Mouse (Mus musculus): Measurements from ENCODE around the gene Mast4. TPM values are rescaled to one million over a fixed set of nuclear protein-coding genes. Genes with fewer than 3 reads are reported as not detected.
A peak's percentile ranks its signal among the peaks of the same experiment; 100 is the strongest.

The Mast4 gene
- polyA plus RNA-seq, 1 experiment from 2014 or later = 41.0 TPM

DNA sequence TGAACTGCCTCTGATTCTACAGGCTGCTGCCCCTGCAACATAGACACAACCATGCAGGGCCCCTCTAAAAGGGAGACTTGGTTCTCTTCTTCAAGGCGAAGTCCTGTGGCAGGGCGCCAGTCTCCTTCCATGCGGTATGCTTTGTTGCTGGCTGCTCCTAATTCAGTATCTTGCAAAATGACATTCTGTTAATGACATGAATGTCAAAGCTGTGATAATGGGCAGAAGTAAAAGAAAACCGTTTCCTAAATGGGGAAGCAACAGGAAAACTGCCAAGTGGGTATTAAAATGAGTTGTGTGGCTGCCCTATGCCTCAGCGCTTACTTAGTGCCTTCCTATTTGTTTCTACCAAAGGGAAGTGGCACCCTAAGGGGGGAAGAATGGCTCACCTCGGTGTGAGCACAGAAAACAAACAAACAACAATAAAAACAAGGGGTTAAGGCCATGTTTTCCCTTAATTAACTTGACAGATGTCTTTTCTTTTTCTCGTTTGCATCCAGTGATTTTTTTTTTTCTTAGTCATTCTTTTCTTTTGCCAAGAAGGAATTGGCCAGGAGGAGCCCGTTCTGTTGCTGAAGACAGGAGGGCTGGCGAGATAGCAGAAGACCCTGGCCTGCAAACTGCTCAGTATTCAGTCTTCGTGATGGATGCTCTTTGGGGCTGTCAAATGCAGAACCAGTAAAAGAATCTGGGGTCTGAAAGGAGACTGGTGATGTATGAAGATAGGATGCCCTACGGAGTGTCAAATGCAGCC lies 468.1 kb downstream of the Mast4 start:
- no peak overlapping the region for H3K9ac ChIP-seq
- H3K27me3 ChIP-seq = no peaks in the 10 kb centered on the region
- no peaks in the 10 kb centered on the region for H3K9me3 ChIP-seq (replicated peaks)
- WGBS = 22% methylated on average over 11 of the region's 11 CpGs
- ATAC-seq (replicated peaks; ENCODE audit: insufficient number of reproducible peaks, insufficient read depth, low FRiP score, low read depth) = peak; percentile 67; the same call in 1 of the 2 replicates
- H3K4me2 ChIP-seq = peak overlapping the region; percentile 40
- no peaks in the 10 kb centered on the region for H3K36me3 ChIP-seq
- peak overlapping the region; percentile 89 for H3K27ac ChIP-seq
- peaks cover 36% of the 10 kb centered on the region for H3K4me1 ChIP-seq (replicated peaks)
- no peak overlapping the region for H3K4me3 ChIP-seq

DNA sequence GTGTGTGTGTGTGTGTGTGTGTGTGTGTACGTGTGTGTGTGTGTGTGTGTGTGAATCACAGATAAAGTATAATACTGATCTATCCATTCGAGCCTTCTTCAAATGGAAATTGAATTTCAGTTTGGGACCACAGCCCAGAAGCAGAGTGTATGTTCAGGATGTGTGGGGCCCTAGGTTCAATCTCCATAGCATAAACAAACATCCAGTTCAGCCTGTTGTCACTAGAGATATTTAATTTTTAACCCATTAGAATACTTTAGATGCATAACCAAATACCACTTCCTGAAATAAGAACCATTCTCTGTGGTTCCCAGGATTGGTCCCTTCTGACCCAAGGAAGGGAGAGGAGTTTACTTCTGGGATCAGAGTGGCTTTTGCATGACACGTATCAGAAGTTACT lies 468.8 kb downstream of the Mast4 start:
- no peak for ATAC-seq (replicated peaks; ENCODE audit: insufficient number of reproducible peaks, insufficient read depth, low FRiP score, low read depth)
- Histone ChIP-seq H3K4me3 (no peak overlapping the region), H3K9ac (no peak overlapping the region), H3K9me3 (replicated peaks) (no peaks in the 10 kb centered on the region), H3K27ac (peak overlapping the region; percentile 89), H3K36me3 (no peaks in the 10 kb centered on the region), H3K27me3 (no peaks in the 10 kb centered on the region), H3K4me2 (peak overlapping the region; percentile 40), H3K4me1 (replicated peaks) (peaks cover 35% of the 10 kb centered on the region)
- WGBS = 46% methylated on average over 3 of the region's 3 CpGs

DNA sequence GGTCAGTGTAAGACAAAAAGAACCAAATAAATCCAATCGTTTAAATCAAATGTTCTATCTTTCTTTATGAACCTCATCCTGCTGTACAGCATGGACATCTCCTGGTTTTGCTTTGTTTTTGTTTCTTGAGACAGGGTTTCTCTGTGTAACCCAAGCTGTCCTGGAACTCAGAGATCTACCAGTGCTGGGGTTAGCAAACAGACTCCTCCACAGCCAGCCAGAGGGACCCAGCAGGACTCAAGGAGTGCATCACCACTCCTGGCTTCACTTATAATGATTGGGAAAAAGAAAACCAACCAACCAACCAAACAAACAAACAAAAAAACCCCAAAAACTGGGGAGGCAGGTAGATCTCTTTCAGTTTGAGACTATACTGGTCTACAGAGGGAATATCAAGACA lies 469.5 kb downstream of the Mast4 start:
- H3K4me3 ChIP-seq = no peak overlapping the region

DNA sequence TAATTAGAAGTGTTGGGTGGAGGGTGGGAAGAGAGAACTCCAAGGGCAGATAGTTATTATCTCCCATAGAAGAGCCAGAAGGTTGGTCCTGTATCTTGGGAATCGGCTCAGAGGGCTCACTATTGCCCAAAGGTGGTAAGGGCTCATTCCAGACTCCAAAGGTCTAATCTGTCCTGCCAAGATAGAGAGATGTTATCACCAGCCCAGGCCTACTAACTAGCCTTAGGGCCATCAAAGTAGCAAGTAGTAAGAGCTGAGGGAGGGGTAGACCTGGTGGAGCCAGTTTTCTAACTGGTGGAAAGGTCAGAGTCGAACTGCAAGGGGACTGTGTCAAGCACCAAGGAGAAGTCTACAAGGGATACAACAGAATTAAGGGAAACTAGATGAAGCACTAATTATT lies 470.2 kb downstream of the Mast4 start:
- Histone ChIP-seq H3K4me1 (replicated peaks) (peaks cover 31% of the 10 kb centered on the region), H3K27ac (no peak overlapping the region)
- WGBS = 69% methylated on average over 2 of the region's 2 CpGs

More for the DNA sequence above, 469.5 kb downstream of the Mast4 start:
- Histone ChIP-seq H3K4me1 (replicated peaks) (peaks cover 31% of the 10 kb centered on the region), H3K27me3 (no peaks in the 10 kb centered on the region), H3K4me2 (no peak overlapping the region), H3K9me3 (replicated peaks) (no peaks in the 10 kb centered on the region), H3K9ac (no peak overlapping the region), H3K36me3 (no peaks in the 10 kb centered on the region), H3K27ac (peak overlapping the region; percentile 4; the same call in 1 of the 2 replicates)
- 61% methylated on average over 1 of the region's 1 CpGs for WGBS
- no peak for ATAC-seq (replicated peaks; ENCODE audit: insufficient number of reproducible peaks, insufficient read depth, low FRiP score, low read depth)

DNA sequence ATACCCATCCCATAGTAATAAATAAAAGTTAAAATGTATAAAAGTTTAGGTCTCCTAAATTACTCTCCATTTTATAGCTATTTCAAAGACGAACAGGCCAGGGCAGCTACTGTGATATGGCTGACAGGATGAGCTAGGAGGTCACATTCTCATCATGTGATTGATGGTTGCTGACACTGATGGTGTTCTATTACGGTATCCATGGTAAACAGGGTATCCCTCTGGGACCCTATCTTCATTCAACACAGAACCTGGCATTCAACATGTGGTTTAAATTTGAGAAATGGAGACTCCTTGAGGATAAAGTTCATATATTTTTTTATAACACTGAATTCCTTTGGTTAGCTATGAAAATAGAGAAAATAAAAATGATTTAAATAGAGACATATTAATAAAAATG lies 471.3 kb downstream of the Mast4 start:
- no peaks in the 10 kb centered on the region for H3K27me3 ChIP-seq
- H3K27ac ChIP-seq = no peak overlapping the region
- no peaks in the 10 kb centered on the region for H3K9me3 ChIP-seq (replicated peaks)
- no peak overlapping the region for H3K9ac ChIP-seq
- WGBS = 63% methylated on average over 2 of the region's 2 CpGs
- no peaks in the 10 kb centered on the region for H3K36me3 ChIP-seq
- ATAC-seq (replicated peaks; ENCODE audit: insufficient number of reproducible peaks, insufficient read depth, low FRiP score, low read depth) = no peak
- H3K4me1 ChIP-seq (replicated peaks) = peaks cover 32% of the 10 kb centered on the region
- H3K4me2 ChIP-seq = no peak overlapping the region
- no peak overlapping the region for H3K4me3 ChIP-seq

More for the DNA sequence above, 470.2 kb downstream of the Mast4 start:
- Histone ChIP-seq H3K36me3 (no peaks in the 10 kb centered on the region), H3K9ac (no peak overlapping the region), H3K9me3 (replicated peaks) (no peaks in the 10 kb centered on the region), H3K4me2 (no peak overlapping the region), H3K27me3 (no peaks in the 10 kb centered on the region), H3K4me3 (no peak overlapping the region)
- no peak for ATAC-seq (replicated peaks; ENCODE audit: insufficient number of reproducible peaks, insufficient read depth, low FRiP score, low read depth)

DNA sequence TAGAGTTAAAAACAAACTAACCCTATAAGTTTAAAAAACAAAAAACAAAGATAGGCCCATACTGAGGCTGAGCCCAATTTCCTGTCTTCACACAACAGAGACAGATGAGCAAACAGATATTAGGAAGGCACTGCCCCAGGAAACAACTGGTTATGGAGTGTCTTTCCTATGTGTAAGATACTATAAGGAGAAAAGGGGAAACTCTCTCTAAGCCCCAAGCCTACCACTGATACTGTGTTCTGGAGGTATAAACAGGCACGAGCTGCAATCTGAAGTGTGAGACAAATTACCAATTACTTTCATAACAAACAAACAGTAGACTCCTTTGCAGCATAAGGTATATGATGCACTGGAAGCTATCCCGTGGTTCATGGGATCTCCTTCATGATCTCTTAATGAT lies 471.9 kb downstream of the Mast4 start:
- Histone ChIP-seq H3K27ac (no peak overlapping the region), H3K27me3 (no peaks in the 10 kb centered on the region), H3K36me3 (no peaks in the 10 kb centered on the region), H3K9me3 (replicated peaks) (no peaks in the 10 kb centered on the region), H3K9ac (no peak overlapping the region), H3K4me1 (replicated peaks) (peaks cover 38% of the 10 kb centered on the region), H3K4me2 (no peak overlapping the region), H3K4me3 (no peak overlapping the region)
- WGBS = 76% methylated on average over 2 of the region's 2 CpGs
- ATAC-seq (replicated peaks; ENCODE audit: insufficient number of reproducible peaks, insufficient read depth, low FRiP score, low read depth) = no peak

DNA sequence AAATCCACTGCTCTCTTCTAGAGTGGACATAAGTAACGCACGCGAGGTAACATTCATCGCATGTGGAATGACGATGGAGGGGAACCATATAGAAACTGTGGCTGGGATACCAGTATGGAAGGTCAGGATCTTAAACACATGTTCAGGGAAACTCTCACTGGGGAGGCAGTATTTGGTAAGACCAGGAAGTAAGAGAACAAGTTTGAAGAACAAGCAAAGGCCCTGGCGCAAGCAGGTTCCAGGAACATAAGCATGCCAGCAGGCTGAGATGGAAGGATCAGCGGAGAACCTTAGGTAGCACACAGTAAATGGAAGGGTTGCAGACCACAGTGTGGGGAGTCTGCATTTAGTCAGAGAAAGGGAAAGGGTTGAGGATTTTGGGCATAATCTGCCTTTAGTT lies 473.6 kb downstream of the Mast4 start:
- H3K9me3 ChIP-seq (replicated peaks) = no peaks in the 10 kb centered on the region
- no peak for ATAC-seq (replicated peaks; ENCODE audit: insufficient number of reproducible peaks, insufficient read depth, low FRiP score, low read depth)
- H3K4me3 ChIP-seq = no peak overlapping the region
- WGBS = 92% methylated on average over 7 of the region's 7 CpGs
- H3K27ac ChIP-seq = no peak overlapping the region
- no peak overlapping the region for H3K9ac ChIP-seq
- H3K4me1 ChIP-seq (replicated peaks) = peaks cover 30% of the 10 kb centered on the region
- no peaks in the 10 kb centered on the region for H3K27me3 ChIP-seq
- no peak overlapping the region for H3K4me2 ChIP-seq
- H3K36me3 ChIP-seq = no peaks in the 10 kb centered on the region

DNA sequence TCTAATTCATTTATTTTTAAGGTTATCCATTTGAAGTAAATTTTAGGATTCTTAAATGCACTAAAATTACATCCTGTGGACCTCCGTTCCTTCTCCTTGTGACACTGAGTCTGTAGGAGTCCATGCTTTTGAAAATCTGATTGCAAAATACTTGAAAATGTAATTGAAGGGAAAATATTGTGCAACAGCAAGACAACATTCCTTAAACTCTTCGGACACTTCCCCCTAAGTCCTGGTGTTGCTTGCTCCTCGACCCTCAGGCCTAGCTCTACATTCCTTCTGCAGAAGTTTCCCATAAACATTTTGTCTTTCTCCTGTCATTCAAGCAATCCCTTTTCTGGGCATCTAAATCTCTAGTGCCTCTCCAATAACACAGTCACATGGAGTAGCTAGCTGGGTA lies 474.2 kb downstream of the Mast4 start:
- H3K4me2 ChIP-seq = no peak overlapping the region
- H3K9ac ChIP-seq = no peak overlapping the region
- peaks cover 26% of the 10 kb centered on the region for H3K4me1 ChIP-seq (replicated peaks)
- H3K27ac ChIP-seq = no peak overlapping the region
- H3K36me3 ChIP-seq = no peaks in the 10 kb centered on the region
- no peak for ATAC-seq (replicated peaks; ENCODE audit: insufficient number of reproducible peaks, insufficient read depth, low FRiP score, low read depth)
- no peaks in the 10 kb centered on the region for H3K9me3 ChIP-seq (replicated peaks)
- no peak overlapping the region for H3K4me3 ChIP-seq
- H3K27me3 ChIP-seq = no peaks in the 10 kb centered on the region
- 49% methylated on average over 3 of the region's 3 CpGs for WGBS

DNA sequence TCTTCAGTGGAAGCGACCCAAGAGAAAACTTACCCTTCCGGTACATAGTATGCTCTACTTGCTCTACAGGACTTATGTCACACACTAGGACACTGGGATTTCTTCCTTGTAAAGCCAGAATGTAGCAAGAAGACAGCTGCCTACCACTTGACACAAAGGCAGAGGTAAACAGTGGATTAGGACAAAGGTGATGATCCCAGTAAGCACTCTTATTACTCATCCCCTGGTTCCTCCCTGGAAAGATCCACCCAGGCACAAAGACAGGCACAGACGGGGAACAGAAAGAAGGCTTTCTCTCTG lies 476.8 kb downstream of the Mast4 start:
- Histone ChIP-seq H3K9ac (no peak overlapping the region), H3K4me3 (no peak overlapping the region), H3K4me2 (no peak overlapping the region), H3K9me3 (replicated peaks) (no peaks in the 10 kb centered on the region), H3K27me3 (no peaks in the 10 kb centered on the region), H3K4me1 (replicated peaks) (peaks cover 21% of the 10 kb centered on the region), H3K36me3 (no peaks in the 10 kb centered on the region), H3K27ac (peak overlapping the region; percentile 49)
- WGBS = 53% methylated on average over 3 of the region's 3 CpGs
- ATAC-seq (replicated peaks; ENCODE audit: insufficient number of reproducible peaks, insufficient read depth, low FRiP score, low read depth) = no peak

DNA sequence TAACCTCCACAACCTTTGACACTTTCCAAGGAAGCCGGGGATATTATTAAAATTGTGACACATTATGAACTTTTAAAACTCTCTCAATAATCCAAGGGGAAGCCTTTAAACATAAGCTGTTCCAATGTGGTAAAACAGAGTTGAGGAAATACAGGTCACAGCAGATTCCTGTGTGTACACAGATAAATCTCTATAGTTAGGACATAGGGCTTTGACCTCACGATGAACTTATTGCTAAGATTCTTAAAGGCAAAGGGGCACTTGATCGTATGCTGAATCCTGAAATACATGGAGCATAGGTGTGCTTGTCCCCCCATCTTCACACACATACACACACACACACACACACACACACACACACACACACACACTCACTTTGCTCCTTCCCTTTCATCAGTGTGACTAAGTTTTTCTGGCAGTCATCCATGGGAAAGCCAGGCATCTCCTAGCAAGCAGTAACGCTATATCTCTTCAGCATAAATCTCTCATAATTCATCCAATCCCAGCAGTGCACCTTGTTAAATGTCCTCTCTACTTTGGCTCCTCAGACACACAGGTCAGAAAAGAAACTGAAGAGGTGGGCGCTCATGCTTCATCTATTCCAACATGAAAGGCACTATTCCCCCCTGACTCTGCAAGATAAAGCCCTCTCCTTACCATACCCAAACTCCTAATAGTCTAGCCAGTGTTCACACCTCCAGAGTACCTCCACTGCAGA lies 477.3 kb downstream of the Mast4 start:
- no peak; the same call in 1 of the 2 replicates for ATAC-seq (replicated peaks; ENCODE audit: insufficient number of reproducible peaks, insufficient read depth, low FRiP score, low read depth)
- WGBS = 48% methylated on average over 5 of the region's 5 CpGs

DNA sequence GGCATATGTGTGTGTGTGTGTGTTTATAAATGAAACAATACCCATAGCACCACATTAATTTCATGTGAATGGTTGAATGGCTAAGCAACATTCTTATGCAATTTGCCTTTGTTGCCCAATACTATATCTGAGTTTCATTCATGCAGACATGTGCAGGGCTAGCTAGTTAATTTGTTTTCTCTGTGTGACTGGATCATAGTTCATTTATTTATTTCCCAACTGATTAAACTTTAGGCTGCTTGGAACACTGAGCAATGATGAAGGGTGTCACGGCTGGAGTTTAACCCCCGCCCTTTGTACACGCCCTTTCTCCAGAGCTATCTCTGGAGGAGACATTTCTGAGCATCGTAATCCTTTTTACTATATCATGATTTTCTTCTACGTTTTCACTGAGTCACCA lies 481.4 kb downstream of the Mast4 start:
- no peaks in the 10 kb centered on the region for H3K27me3 ChIP-seq
- no peak for ATAC-seq (replicated peaks; ENCODE audit: insufficient number of reproducible peaks, insufficient read depth, low FRiP score, low read depth)
- no peak overlapping the region for H3K4me2 ChIP-seq
- peaks cover 16% of the 10 kb centered on the region for H3K4me1 ChIP-seq (replicated peaks)
- H3K9me3 ChIP-seq (replicated peaks) = no peaks in the 10 kb centered on the region
- no peak overlapping the region for H3K27ac ChIP-seq
- no peak overlapping the region for H3K4me3 ChIP-seq
- H3K36me3 ChIP-seq = no peaks in the 10 kb centered on the region
- 86% methylated on average over 5 of the region's 5 CpGs for WGBS
- H3K9ac ChIP-seq = no peak overlapping the region

More for the DNA sequence above, 477.3 kb downstream of the Mast4 start:
- Histone ChIP-seq H3K4me2 (no peak overlapping the region), H3K4me1 (replicated peaks) (peaks cover 21% of the 10 kb centered on the region), H3K4me3 (no peak overlapping the region), H3K27ac (peak overlapping the region; percentile 49), H3K36me3 (no peaks in the 10 kb centered on the region), H3K9me3 (replicated peaks) (no peaks in the 10 kb centered on the region), H3K9ac (no peak overlapping the region), H3K27me3 (no peaks in the 10 kb centered on the region)

DNA sequence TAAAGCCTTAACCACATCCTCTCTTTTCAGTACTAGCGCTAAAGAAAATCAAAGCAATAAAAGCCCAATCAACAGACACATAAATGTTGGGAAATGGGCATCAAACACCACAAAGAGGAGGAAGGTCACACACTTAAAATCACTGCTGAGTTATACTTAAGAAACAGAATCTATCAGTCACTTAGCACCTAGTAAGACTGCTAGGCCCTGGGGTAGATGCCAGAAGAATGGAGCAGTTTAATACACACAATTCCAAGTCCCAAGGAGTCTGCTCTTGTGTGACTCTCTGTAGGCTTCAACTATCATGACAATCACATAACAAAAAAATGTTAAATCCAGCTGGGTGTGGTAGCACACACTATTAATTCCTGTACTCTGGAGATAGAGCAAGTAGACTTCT lies 483.0 kb downstream of the Mast4 start:
- Histone ChIP-seq H3K27me3 (no peaks in the 10 kb centered on the region), H3K9ac (no peak overlapping the region), H3K4me2 (no peak overlapping the region), H3K9me3 (replicated peaks) (no peaks in the 10 kb centered on the region), H3K36me3 (no peaks in the 10 kb centered on the region), H3K4me1 (replicated peaks) (peaks cover 4% of the 10 kb centered on the region), H3K4me3 (no peak overlapping the region), H3K27ac (no peak overlapping the region)
- no peak for ATAC-seq (replicated peaks; ENCODE audit: insufficient number of reproducible peaks, insufficient read depth, low FRiP score, low read depth)
- 88% methylated on average over 1 of the region's 1 CpGs for WGBS
